Mouse (Mus musculus): ENCODE results near the gene Selenon. TPM values are rescaled to one million over a fixed set of nuclear protein-coding genes. Genes with fewer than 3 reads are reported as not detected.
A peak's percentile ranks its signal among the peaks of the same experiment; 100 is the strongest.
"Not testable (repeated sequence)": the region's sequence is repeated elsewhere in the genome, so short reads cannot be mapped to it uniquely, and the experiment has no call there.

Gene Selenon
- polyA plus RNA-seq, 1 experiment from 2014 or later = 6.8 TPM

- no peak for TF ChIP-seq CTCF (IDR thresholded peaks at IDR 0.05; ENCODE audit: low read depth)
- no peaks in the 10 kb centered on the region for H3K9me3 ChIP-seq (ENCODE audit: control insufficient read depth)
- no peak for ATAC-seq
- H3K4me2 ChIP-seq (replicated peaks; ENCODE audit: low read depth) = peak overlapping the region; percentile 86
- peak overlapping the region; percentile 46 for H3K4me3 ChIP-seq (ENCODE audit: low read depth, low read length)
- peak overlapping the region; percentile 62 for H3K9ac ChIP-seq (ENCODE audit: low read depth, low read length)
- 11% methylated on average over 6 of the region's 6 CpGs for WGBS
- no peaks in the 10 kb centered on the region for H3K27me3 ChIP-seq (replicated peaks; ENCODE audit: control insufficient read depth, insufficient read depth, low read length)
- peaks cover 20% of the 10 kb centered on the region; the same call in 1 of the 2 replicates for H3K4me1 ChIP-seq (replicated peaks; ENCODE audit: control insufficient read depth, insufficient read depth, low read length)
- H3K36me3 ChIP-seq (ENCODE audit: control insufficient read depth, insufficient read depth) = no peaks in the 10 kb centered on the region
- peak overlapping the region; percentile 85 for H3K27ac ChIP-seq (ENCODE audit: low read depth, low read length)
Observed at GRCm38 (mm10) chr4:134497223-134497622, 54.7 kb downstream of the Selenon start.

GRCm38 (mm10) chr4:134496595-134497210 is 55.3 kb downstream of the Selenon start, which contains the start of gene Paqr7:
Paqr7 (plus strand) TSS chr4:134496697.
- Histone ChIP-seq H3K4me1 (replicated peaks; ENCODE audit: control insufficient read depth, insufficient read depth, low read length) (peaks cover 21% of the 10 kb centered on the region; the same call in 1 of the 2 replicates), H3K9me3 (ENCODE audit: control insufficient read depth) (no peaks in the 10 kb centered on the region), H3K27ac (ENCODE audit: low read depth, low read length) (peak within 1 kb of the TSS; percentile 85), H3K9ac (ENCODE audit: low read depth, low read length) (peak within 1 kb of the TSS; percentile 62), H3K4me2 (replicated peaks; ENCODE audit: low read depth) (peak within 1 kb of the TSS; percentile 86), H3K4me3 (ENCODE audit: low read depth, low read length) (peak within 1 kb of the TSS; percentile 46), H3K36me3 (ENCODE audit: control insufficient read depth, insufficient read depth) (no peaks in the 10 kb centered on the region), H3K27me3 (replicated peaks; ENCODE audit: control insufficient read depth, insufficient read depth, low read length) (no peaks in the 10 kb centered on the region)
- ATAC-seq = peak; percentile 46
- TF ChIP-seq CTCF (IDR thresholded peaks at IDR 0.05; ENCODE audit: low read depth) = peak; percentile 27; the same call in 1 of the 2 replicates
- WGBS = 6% methylated on average over 35 of the region's 35 CpGs

- Histone ChIP-seq H3K4me1 (replicated peaks; ENCODE audit: control insufficient read depth, insufficient read depth, low read length) (peaks cover 26% of the 10 kb centered on the region; the same call in 1 of the 2 replicates), H3K27ac (ENCODE audit: low read depth, low read length) (peak overlapping the region; percentile 85), H3K9ac (ENCODE audit: low read depth, low read length) (no peak overlapping the region), H3K9me3 (ENCODE audit: control insufficient read depth) (no peaks in the 10 kb centered on the region), H3K4me2 (replicated peaks; ENCODE audit: low read depth) (no peak overlapping the region), H3K36me3 (ENCODE audit: control insufficient read depth, insufficient read depth) (no peaks in the 10 kb centered on the region), H3K27me3 (replicated peaks; ENCODE audit: control insufficient read depth, insufficient read depth, low read length) (no peaks in the 10 kb centered on the region), H3K4me3 (ENCODE audit: low read depth, low read length) (no peak overlapping the region)
- ATAC-seq = no peak
- 72% methylated on average over 5 of the region's 5 CpGs for WGBS
- TF ChIP-seq CTCF (IDR thresholded peaks at IDR 0.05; ENCODE audit: low read depth) = no peak
Observed at GRCm38 (mm10) chr4:134495546-134495923, 56.4 kb downstream of the Selenon start.

GRCm38 (mm10) chr4:134494780-134495545 is 57.0 kb downstream of the Selenon start:
- no peak for TF ChIP-seq CTCF (IDR thresholded peaks at IDR 0.05; ENCODE audit: low read depth)
- H3K4me3 ChIP-seq (ENCODE audit: low read depth, low read length) = no peak overlapping the region
- no peaks in the 10 kb centered on the region for H3K9me3 ChIP-seq (ENCODE audit: control insufficient read depth)
- no peak overlapping the region for H3K4me2 ChIP-seq (replicated peaks; ENCODE audit: low read depth)
- H3K9ac ChIP-seq (ENCODE audit: low read depth, low read length) = no peak overlapping the region
- no peaks in the 10 kb centered on the region for H3K36me3 ChIP-seq (ENCODE audit: control insufficient read depth, insufficient read depth)
- peaks cover 26% of the 10 kb centered on the region; the same call in 1 of the 2 replicates for H3K4me1 ChIP-seq (replicated peaks; ENCODE audit: control insufficient read depth, insufficient read depth, low read length)
- H3K27ac ChIP-seq (ENCODE audit: low read depth, low read length) = peak overlapping the region; percentile 85
- 38% methylated on average over 16 of the region's 16 CpGs for WGBS
- ATAC-seq = peak; percentile 56
- no peaks in the 10 kb centered on the region for H3K27me3 ChIP-seq (replicated peaks; ENCODE audit: control insufficient read depth, insufficient read depth, low read length)

GRCm38 (mm10) chr4:134494161-134494560 is 57.8 kb downstream of the Selenon start:
- ATAC-seq; H3K9me3 ChIP-seq (ENCODE audit: control insufficient read depth); H3K4me2 ChIP-seq (replicated peaks; ENCODE audit: low read depth); H3K36me3 ChIP-seq (ENCODE audit: control insufficient read depth, insufficient read depth); H3K9ac ChIP-seq (ENCODE audit: low read depth, low read length); H3K4me3 ChIP-seq (ENCODE audit: low read depth, low read length); H3K27me3 ChIP-seq (replicated peaks; ENCODE audit: control insufficient read depth, insufficient read depth, low read length): not testable (repeated sequence)
- 93% methylated on average over 6 of the region's 6 CpGs for WGBS
- H3K4me1 ChIP-seq (replicated peaks; ENCODE audit: control insufficient read depth, insufficient read depth, low read length) = peaks cover 26% of the 10 kb centered on the region; the same call in 1 of the 2 replicates
- H3K27ac ChIP-seq (ENCODE audit: low read depth, low read length) = peak overlapping the region; percentile 85; the same call in 1 of the 2 replicates

- no peaks in the 10 kb centered on the region for H3K9me3 ChIP-seq (ENCODE audit: control insufficient read depth)
- TF ChIP-seq CTCF (IDR thresholded peaks at IDR 0.05; ENCODE audit: low read depth) = no peak
- H3K27ac ChIP-seq (ENCODE audit: low read depth, low read length) = peak overlapping the region; percentile 68
- H3K4me1 ChIP-seq (replicated peaks; ENCODE audit: control insufficient read depth, insufficient read depth, low read length) = peaks cover 18% of the 10 kb centered on the region; the same call in 1 of the 2 replicates
- H3K9ac ChIP-seq (ENCODE audit: low read depth, low read length) = no peak overlapping the region
- H3K4me3 ChIP-seq (ENCODE audit: low read depth, low read length) = no peak overlapping the region
- no peaks in the 10 kb centered on the region for H3K27me3 ChIP-seq (replicated peaks; ENCODE audit: control insufficient read depth, insufficient read depth, low read length)
- WGBS = 44% methylated on average over 6 of the region's 6 CpGs
- ATAC-seq = peak; percentile 47
- H3K36me3 ChIP-seq (ENCODE audit: control insufficient read depth, insufficient read depth) = no peaks in the 10 kb centered on the region
- H3K4me2 ChIP-seq (replicated peaks; ENCODE audit: low read depth) = no peak overlapping the region
Observed at GRCm38 (mm10) chr4:134491716-134492115, 60.2 kb downstream of the Selenon start.

Data from intestine, postnatal 0 days (tissue).